Mouse (Mus musculus) lung, postnatal 10 days (tissue): ENCODE measurements at regions not wholly inside any gene's neighbourhood (a gene's known extent, or its start where the extent isn't known, plus 50 kb on each side); places are given as distances from the start of the nearest gene placed in this dataset.
A peak's percentile ranks its signal among the peaks of the same experiment; 100 is the strongest.

ENCODE experiments used
- DNase-seq: peaks from one replicate; pipeline ENCODE4 v3.0.0; 2021

- DNase-seq: peak; percentile 3
Measured at GRCm38 (mm10) chr14:102396036-102396734, 586.3 kb downstream of the Kctd12 start.

GRCm38 (mm10) chr14:102392351-102392750 lies 590.1 kb downstream of the Kctd12 start:
- no peak for DNase-seq

DNA sequence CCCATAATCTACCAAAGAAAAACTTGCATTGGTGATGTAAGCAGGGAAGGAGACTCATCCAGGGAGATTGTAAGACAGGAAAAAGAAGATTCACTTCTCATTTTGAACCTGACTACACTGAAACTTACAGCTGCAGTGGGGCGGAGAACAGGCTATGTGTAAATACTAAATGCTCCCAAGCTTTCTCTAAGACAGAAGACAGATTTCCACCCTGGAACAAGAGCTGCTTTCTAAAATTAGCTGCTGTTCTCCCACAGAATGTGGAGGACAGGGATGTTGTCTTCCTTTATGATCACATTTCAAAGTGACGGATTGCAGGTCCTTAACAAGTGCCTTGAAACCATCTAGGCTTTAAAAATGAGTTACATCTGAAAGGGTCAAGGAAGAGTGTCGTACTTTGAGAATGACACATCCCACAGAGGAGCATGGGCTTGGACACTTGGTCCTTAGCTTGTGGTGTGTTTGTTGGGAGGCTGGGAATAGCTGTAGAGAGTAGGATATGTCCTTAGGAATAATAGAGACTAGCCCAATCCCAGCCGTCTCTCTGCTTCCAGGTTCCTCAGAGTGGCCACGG lies 609.4 kb downstream of the Kctd12 start:
- no peak for DNase-seq

DNA sequence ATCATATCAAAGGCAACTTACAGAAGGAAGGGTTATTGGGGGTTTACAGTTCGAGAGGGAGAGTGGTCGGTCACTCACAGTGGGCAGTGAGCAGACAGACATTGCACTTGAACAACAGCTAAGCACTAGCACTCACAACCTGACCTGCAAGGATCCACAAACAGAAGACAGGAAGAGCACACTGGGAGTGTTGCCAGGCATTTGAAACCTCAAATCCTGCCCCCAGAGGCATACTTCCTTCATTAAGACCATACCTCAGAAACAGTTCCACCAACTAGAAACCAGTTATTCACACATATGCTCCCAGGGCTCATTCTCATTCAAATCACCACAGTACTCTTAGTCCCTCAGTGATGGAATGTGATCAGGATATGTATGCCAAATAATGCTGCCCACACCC lies 620.8 kb downstream of the Kctd12 start:
- no peak for DNase-seq

GRCm38 (mm10) chr14:102329409-102329808 lies 599.7 kb downstream of the Lmo7 start:
- no peak for DNase-seq

GRCm38 (mm10) chr14:102306332-102306731 lies 576.6 kb downstream of the Lmo7 start:
- DNase-seq: no peak

DNA sequence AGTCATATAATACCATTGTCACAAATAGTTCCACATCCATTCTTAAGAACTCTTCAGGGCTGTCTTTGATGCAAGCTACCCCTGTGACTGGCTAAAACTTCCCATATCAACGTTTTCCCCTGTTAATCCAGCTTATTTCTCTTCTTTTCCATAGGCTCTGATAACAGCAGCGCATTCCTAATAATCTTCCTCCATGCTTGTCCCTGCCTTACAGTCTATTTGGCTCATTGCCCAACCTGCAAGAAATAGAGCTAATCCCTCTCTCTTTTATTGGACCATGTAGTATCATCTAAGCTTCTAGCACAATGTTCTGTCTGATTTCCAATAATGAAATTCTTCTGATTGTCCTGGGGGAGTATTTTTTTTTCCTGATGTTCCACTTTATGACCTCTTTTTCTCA lies 573.1 kb downstream of the Lmo7 start:
- DNase-seq: no peak

GRCm38 (mm10) chr14:102300251-102300650 lies 570.5 kb downstream of the Lmo7 start:
- no peak for DNase-seq

DNA sequence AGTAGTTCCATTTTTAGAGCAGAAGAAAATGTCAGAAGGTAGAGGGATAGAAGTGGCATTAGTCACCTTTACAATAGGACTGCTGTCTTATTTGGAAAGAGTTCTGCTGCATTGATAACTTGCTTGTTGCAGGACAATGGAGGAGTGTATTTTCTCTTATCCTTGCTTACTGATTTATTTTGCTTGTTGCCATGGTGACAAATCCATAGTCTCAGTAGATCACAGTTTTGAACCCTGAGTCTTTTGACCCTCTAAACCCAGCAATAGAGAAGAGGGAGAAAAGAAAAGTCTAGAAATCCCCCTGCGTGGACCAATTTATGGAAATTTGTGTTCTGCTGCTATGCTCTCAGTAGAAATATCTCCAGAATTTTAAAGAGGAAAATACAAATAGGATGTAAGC lies 561.6 kb downstream of the Lmo7 start:
- no peak for DNase-seq

DNA sequence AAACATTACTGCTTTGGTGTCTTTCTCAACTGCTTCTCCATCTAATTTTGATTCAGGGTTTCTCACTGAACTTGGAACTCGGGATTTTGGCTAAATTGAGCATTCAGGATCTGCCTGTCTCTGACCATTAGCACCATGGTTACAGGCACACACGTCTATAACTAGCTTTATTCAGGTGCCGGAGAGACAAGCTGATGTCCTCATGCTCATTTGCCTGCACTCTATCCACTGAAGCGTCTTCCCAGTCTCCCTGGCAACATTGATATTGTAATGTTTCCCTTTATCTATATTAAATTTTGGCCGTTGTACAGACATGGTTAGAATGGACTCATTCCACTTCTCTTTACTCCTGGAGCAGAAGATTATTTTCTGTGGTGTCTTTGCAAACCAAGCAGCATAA lies 520.3 kb downstream of the Lmo7 start:
- no peak for DNase-seq

DNA sequence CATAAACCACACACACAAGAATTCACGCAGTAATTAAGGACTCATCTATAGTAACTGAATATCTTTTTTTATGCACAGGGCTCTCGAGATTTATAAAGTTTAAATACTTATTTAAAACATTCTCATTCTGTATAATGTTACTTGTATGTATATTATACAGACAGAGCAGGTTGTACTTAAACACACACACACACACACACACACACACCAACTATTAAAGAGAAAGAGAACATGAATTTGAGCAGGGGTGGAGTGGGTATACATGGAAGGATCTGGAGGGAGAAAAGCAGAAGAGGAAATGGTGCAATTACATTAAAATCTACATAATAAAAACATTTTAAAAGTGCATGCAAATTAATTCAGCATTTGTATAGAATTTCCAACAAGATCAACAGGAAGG lies 518.8 kb downstream of the Lmo7 start:
- no peak for DNase-seq

DNA sequence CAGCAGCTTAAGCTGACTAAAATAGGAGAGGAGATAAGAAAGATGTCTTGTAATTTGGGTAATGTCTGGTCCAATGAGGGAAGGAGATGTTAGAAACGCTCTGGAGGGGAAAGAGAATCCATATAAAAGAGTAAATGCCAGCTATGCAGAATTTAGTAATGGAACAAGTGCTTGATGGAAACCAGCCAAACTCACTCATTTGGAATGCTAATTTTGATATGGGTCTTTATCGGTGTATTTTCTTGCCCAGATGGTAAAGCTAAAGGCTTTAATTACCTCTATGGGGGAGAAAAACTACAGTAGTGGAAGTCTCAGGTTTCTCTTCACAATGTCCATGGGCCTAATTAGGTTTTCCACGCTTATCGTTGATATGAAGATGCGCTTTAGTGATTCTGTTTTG lies 518.3 kb downstream of the Lmo7 start:
- no peak for DNase-seq

DNA sequence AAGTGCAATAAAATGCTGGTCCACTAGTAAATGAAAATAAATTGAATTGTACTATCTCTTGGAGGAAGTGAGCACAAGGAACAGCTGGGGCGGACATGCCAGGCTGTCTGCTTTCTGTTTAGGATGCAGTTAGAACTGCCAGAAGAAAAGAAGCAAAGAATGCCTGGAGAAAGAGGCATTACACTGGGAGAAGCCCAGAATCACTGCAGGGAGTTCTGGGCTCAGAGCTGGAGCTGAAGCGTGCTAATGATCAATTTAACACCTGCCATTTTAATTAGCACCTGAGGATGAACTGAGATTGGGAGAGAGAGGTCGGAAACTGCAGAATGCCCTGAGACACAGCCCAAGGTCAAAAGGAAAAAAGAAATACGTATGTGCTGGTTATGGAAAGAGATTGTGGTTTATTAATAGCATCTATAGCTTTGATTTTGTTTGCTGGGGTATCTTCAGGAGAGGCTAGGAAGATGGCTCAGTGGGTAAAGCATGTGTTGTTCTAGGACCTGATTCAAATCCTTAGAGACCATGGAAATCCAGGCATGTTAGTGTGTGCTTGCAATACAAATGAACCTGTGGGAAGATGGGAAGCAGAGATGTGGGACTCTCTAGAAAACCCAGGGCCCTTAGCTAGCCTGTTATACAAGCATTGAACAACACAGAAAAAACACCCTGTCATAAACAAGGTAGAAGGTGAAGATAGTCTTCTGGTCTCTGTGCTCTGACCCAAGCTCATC lies 514.2 kb downstream of the Lmo7 start:
- no peak for DNase-seq

DNA sequence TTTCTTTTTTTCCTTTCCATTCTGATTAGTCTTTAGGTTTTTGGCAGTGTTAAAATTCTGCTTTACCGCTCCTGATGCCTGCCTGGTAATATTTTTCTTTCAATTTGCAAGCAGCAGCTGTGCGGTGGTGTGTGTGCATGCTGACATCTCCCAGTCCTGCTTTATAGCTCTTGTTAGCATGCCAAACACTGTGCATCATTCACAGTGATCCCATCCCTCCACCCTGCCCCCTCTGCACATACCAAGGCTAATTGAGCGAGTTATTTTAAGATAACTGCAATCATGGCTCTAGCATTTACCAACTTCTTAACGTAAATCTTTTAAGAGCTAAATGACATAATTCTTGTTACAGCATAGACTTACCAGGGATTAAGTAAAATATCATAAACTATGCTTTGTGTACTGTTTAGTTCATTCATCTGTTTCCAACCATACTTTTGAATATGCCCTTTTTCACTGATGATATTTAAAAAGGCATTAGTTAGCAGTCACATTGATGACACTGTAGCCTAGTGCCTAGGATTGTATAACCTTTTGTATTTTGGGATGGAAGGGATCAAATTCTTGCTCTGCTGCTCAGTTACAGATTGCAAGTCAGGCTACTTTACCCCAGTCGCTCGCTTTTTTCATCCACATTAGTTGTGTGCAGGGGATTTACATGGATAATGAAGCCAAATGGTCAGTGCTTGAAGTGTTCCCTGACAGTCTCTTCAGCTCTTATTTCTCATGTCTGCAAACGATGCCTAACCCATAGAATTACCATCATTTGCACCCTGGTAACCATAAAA lies 487.0 kb downstream of the Lmo7 start:
- DNase-seq: no peak

DNA sequence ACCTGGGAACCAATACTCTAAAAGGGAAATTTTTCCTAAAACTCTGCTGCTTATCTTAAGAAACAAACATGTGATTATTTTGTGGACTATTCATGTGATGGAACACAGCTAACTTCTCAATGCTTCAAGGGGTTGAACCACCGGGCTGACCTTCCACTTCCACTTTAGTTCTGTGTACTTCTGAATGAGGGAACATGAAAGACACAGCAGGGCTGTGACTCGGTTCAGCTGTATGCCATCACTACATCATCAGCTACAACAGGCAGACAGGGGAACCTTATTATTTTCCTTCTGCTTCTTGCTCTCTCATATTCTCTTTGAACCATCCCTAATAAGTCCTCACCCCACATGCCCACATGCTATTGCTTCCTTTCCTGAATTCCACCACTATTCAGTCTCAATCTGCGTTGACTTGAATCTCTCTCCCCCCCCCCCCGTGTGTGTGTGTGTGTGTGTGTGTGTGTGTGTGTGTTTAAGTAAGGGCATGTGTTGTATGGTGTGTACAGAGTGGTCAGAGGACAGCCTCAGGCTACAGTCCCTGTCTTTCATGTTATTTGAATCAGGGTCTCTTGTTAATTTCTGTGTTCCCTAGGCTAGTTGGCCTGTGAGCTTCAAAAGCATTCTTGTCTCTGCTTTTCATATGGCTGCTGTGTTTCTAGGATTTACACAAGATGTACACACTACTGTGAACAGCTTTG lies 485.7 kb downstream of the Lmo7 start:
- DNase-seq: no peak

DNA sequence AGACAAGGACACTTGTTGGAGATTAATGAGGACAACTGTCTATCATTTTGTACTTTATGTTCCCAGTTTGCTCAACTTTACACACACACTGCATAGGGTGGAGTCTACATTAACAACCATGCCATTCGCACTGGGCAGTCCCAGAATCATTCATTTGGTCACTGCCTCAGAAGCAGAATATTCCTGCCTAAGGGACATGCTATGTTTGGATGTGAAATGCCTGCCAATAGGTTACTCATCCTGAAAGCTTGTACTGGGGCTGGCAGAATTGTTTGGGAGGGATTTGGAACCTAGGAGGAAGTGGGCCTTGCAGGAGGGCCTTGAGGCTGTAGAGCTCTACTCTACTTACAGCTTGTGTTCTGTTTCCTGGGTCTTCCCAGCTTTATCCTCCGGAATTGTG lies 482.3 kb downstream of the Lmo7 start:
- no peak for DNase-seq

GRCm38 (mm10) chr14:102204881-102205671 lies 475.3 kb downstream of the Lmo7 start:
- no peak for DNase-seq

GRCm38 (mm10) chr14:102199430-102199829 lies 469.7 kb downstream of the Lmo7 start:
- no peak for DNase-seq

GRCm38 (mm10) chr14:102190786-102191185 lies 461.0 kb downstream of the Lmo7 start:
- DNase-seq: no peak

- DNase-seq: no peak
Measured at GRCm38 (mm10) chr14:102181269-102181668, 451.5 kb downstream of the Lmo7 start.

GRCm38 (mm10) chr14:102171775-102172174 lies 442.0 kb downstream of the Lmo7 start:
- no peak for DNase-seq
